Mouse (Mus musculus): ENCODE results near the gene Eif4g1.

- TF ChIP-seq CTCF (IDR thresholded peaks at IDR 0.05; ENCODE audit: low read depth, low read length) (no peak), TAL1 (conservative IDR thresholded peaks at IDR 0.05; ENCODE audit: low read depth, low read length) (no peak), GATA1 (IDR thresholded peaks at IDR 0.05; ENCODE audit: borderline replicate concordance, low read length) (no peak)
Measured at GRCm38 (mm10) chr16:20721808-20722207, 53.7 kb downstream of the Eif4g1 start.
